Mouse (Mus musculus) testis, adult 2 months (tissue): ENCODE measurements around the gene Manba.

ENCODE experiments used
- CTCF ChIP-seq: fragments of 200-500 bp; IDR thresholded peaks from 2 replicates; pipeline ENCODE4 v1.5.1; 2012; ENCODE audit warnings: low read depth, mild to moderate bottlenecking, inconsistent platforms, low read length, moderate library complexity; ENCODE audit not compliant: control insufficient read depth, insufficient read depth, insufficient replicate concordance
- POLR2A ChIP-seq: fragments of 200-500 bp; IDR thresholded peaks from 2 replicates; pipeline ENCODE4 v1.6.1; 2012; ENCODE audit warnings: low read depth, mild to moderate bottlenecking, inconsistent platforms, low read length, moderate library complexity; ENCODE audit not compliant: control insufficient read depth

- TF ChIP-seq CTCF (no peak), POLR2A (no peak)
Measured at GRCm38 (mm10) chr3:135458981-135459380, 26.4 kb upstream of the Manba start.
